Mouse (Mus musculus) midbrain, postnatal 0 days (tissue): ENCODE results near the gene Cct3. TPM values are rescaled to one million over a fixed set of nuclear protein-coding genes. Genes with fewer than 3 reads are reported as not detected.

ENCODE experiments used
- polyA plus RNA-seq: library from polyadenylated mRNA; unstranded; fragments of >200 nt; fragmentation: Nextera tagmentation; extraction: Ambion mirVana; gene quantifications from 2 replicates; pipeline ENCODE4 v1.2.1, GENCODE M21; 2015
- total RNA-seq: library from RNA; depleted of rRNA; stranded (reverse); fragments of >200 nt; gene quantifications from 2 replicates; pipeline ENCODE4 v1.2.3, GENCODE M21; 2014; rRNA removed

Gene Cct3
- total and polyA plus RNA-seq, 2 experiments from 2014 or later: 253 to 372 TPM

Other genes starting within 250 kb of the Cct3 start
- gene Naxe, start 238.6 kb upstream of the Cct3 start, total RNA-seq: 85.2 and 123 TPM in 2 replicates
- gene Naxe, start 238.6 kb upstream of the Cct3 start, polyA plus RNA-seq: 166 and 176 TPM in 2 replicates
- not detected in 2 replicates for gene Ttc24, start 218.8 kb upstream of the Cct3 start, total RNA-seq
- gene Ttc24, start 218.8 kb upstream of the Cct3 start, polyA plus RNA-seq: not detected in 2 replicates
- 3.1 and 5.4 TPM in 2 replicates for gene Iqgap3, start 215.1 kb upstream of the Cct3 start, total RNA-seq
- 1.2 and 1.4 TPM in 2 replicates for gene Iqgap3, start 215.1 kb upstream of the Cct3 start, polyA plus RNA-seq
- gene Mef2d, start 154.7 kb upstream of the Cct3 start, total RNA-seq: 45.5 and 59.6 TPM in 2 replicates
- gene Mef2d, start 154.7 kb upstream of the Cct3 start, polyA plus RNA-seq: 21.5 and 26.1 TPM in 2 replicates
- gene Rhbg, start 42.4 kb upstream of the Cct3 start, total RNA-seq: 0.94 and 1.0 TPM in 2 replicates
- 0.21 and 0.41 TPM in 2 replicates for gene Rhbg, start 42.4 kb upstream of the Cct3 start, polyA plus RNA-seq
- gene Gm38392, start 9.9 kb upstream of the Cct3 start, total RNA-seq: not detected in 2 replicates
- 0.20 and 0.21 TPM in 2 replicates for gene Gm38392, start 9.9 kb upstream of the Cct3 start, polyA plus RNA-seq
- gene Tsacc, start 117 bp upstream of the Cct3 start, total RNA-seq: 6.2 TPM in 1 of 2 replicates, not detected in the other
- 5.2 and 7.9 TPM in 2 replicates for gene Tsacc, start 117 bp upstream of the Cct3 start, polyA plus RNA-seq
- 28.5 and 39.2 TPM in 2 replicates for gene Glmp, start 27.9 kb downstream of the Cct3 start, total RNA-seq
- 106 and 109 TPM in 2 replicates for gene Glmp, start 27.9 kb downstream of the Cct3 start, polyA plus RNA-seq
- gene Tmem79, start 39.0 kb downstream of the Cct3 start, total RNA-seq: 0.33 and 0.61 TPM in 2 replicates
- gene Tmem79, start 39.0 kb downstream of the Cct3 start, polyA plus RNA-seq: 0.43 and 0.93 TPM in 2 replicates
- gene Smg5, start 39.1 kb downstream of the Cct3 start, total RNA-seq: 86.7 and 112 TPM in 2 replicates
- gene Smg5, start 39.1 kb downstream of the Cct3 start, polyA plus RNA-seq: 44.2 and 49.4 TPM in 2 replicates
- 4.5 and 13.5 TPM in 2 replicates for gene Paqr6, start 67.5 kb downstream of the Cct3 start, total RNA-seq
- gene Paqr6, start 67.5 kb downstream of the Cct3 start, polyA plus RNA-seq: 6.6 and 7.1 TPM in 2 replicates
- gene Bglap3, start 75.6 kb downstream of the Cct3 start, total RNA-seq: 0.38 TPM in 1 of 2 replicates, not detected in the other
- not detected in 2 replicates for gene Bglap3, start 75.6 kb downstream of the Cct3 start, polyA plus RNA-seq
- gene Bglap2, start 81.6 kb downstream of the Cct3 start, total RNA-seq: not detected in 2 replicates
- gene Bglap2, start 81.6 kb downstream of the Cct3 start, polyA plus RNA-seq: 0.51 TPM in 1 of 2 replicates, not detected in the other
- not detected in 2 replicates for gene Bglap, start 87.3 kb downstream of the Cct3 start, total RNA-seq
- not detected in 2 replicates for gene Bglap, start 87.3 kb downstream of the Cct3 start, polyA plus RNA-seq
- gene Pmf1, start 113.2 kb downstream of the Cct3 start, total RNA-seq: 20.6 and 25.4 TPM in 2 replicates
- 25.2 and 25.6 TPM in 2 replicates for gene Pmf1, start 113.2 kb downstream of the Cct3 start, polyA plus RNA-seq
- 62.5 and 63.8 TPM in 2 replicates for gene Slc25a44, start 128.0 kb downstream of the Cct3 start, total RNA-seq
- gene Slc25a44, start 128.0 kb downstream of the Cct3 start, polyA plus RNA-seq: 35.9 and 38.7 TPM in 2 replicates
- gene Sema4a, start 164.1 kb downstream of the Cct3 start, total RNA-seq: 52.6 and 62.0 TPM in 2 replicates
- 42.1 and 44.2 TPM in 2 replicates for gene Sema4a, start 164.1 kb downstream of the Cct3 start, polyA plus RNA-seq
- 57.6 and 75.0 TPM in 2 replicates for gene Lmna, start 212.8 kb downstream of the Cct3 start, total RNA-seq
- gene Lmna, start 212.8 kb downstream of the Cct3 start, polyA plus RNA-seq: 74.1 and 77.2 TPM in 2 replicates
- 56.9 and 58.2 TPM in 2 replicates for gene Mex3a, start 235.3 kb downstream of the Cct3 start, total RNA-seq
- gene Mex3a, start 235.3 kb downstream of the Cct3 start, polyA plus RNA-seq: 15.4 and 16.1 TPM in 2 replicates